Mouse (Mus musculus): ENCODE data around the gene Cpox.

Gene Cpox

GRCm38 (mm10) chr16:58669264-58669663 is 828 bp upstream of the Cpox start:
- DNase-seq (ENCODE audit: low spot score in 2 of 2) = no peak

- DNase-seq (ENCODE audit: low spot score in 2 of 2) = no peak
Measured at GRCm38 (mm10) chr16:58670643-58671042, 551 bp downstream of the Cpox start.

GRCm38 (mm10) chr16:58671212-58671985 is 1.3 kb downstream of the Cpox start:
- no peak for DNase-seq (ENCODE audit: low spot score in 2 of 2)

- no peak for DNase-seq (ENCODE audit: low spot score in 2 of 2)
Measured at GRCm38 (mm10) chr16:58672396-58672795, 2.3 kb downstream of the Cpox start.

GRCm38 (mm10) chr16:58673811-58674410 is 3.8 kb downstream of the Cpox start:
- no peak for DNase-seq (ENCODE audit: low spot score in 2 of 2)

GRCm38 (mm10) chr16:58675256-58675655 is 5.2 kb downstream of the Cpox start:
- DNase-seq (ENCODE audit: low spot score in 2 of 2) = no peak

- DNase-seq (ENCODE audit: low spot score in 2 of 2) = no peak
Measured at GRCm38 (mm10) chr16:58676156-58676555, 6.1 kb downstream of the Cpox start.

GRCm38 (mm10) chr16:58676633-58677032 is 6.5 kb downstream of the Cpox start:
- DNase-seq (ENCODE audit: low spot score in 2 of 2) = no peak

- DNase-seq (ENCODE audit: low spot score in 2 of 2) = no peak
Measured at GRCm38 (mm10) chr16:58677491-58677890, 7.4 kb downstream of the Cpox start.

GRCm38 (mm10) chr16:58678660-58679059 is 8.6 kb downstream of the Cpox start:
- no peak for DNase-seq (ENCODE audit: low spot score in 2 of 2)

- DNase-seq (ENCODE audit: low spot score in 2 of 2) = no peak
Measured at GRCm38 (mm10) chr16:58682046-58682445, 12.0 kb downstream of the Cpox start.

GRCm38 (mm10) chr16:58682870-58683269 is 12.8 kb downstream of the Cpox start:
- DNase-seq (ENCODE audit: low spot score in 2 of 2) = no peak

- no peak for DNase-seq (ENCODE audit: low spot score in 2 of 2)
Measured at GRCm38 (mm10) chr16:58683911-58684310, 13.8 kb downstream of the Cpox start.

- DNase-seq (ENCODE audit: low spot score in 2 of 2) = no peak
Measured at GRCm38 (mm10) chr16:58684537-58684936, 14.4 kb downstream of the Cpox start.

- no peak for DNase-seq (ENCODE audit: low spot score in 2 of 2)
Measured at GRCm38 (mm10) chr16:58685548-58686537, 15.8 kb downstream of the Cpox start.

GRCm38 (mm10) chr16:58688534-58688933 is 18.4 kb downstream of the Cpox start:
- DNase-seq (ENCODE audit: low spot score in 2 of 2) = no peak

- DNase-seq (ENCODE audit: low spot score in 2 of 2) = no peak
Measured at GRCm38 (mm10) chr16:58689555-58690169, 19.6 kb downstream of the Cpox start.

GRCm38 (mm10) chr16:58690322-58690732 is 20.2 kb downstream of the Cpox start:
- DNase-seq (ENCODE audit: low spot score in 2 of 2) = no peak

- no peak for DNase-seq (ENCODE audit: low spot score in 2 of 2)
Measured at GRCm38 (mm10) chr16:58694091-58694490, 24.0 kb downstream of the Cpox start.

- DNase-seq (ENCODE audit: low spot score in 2 of 2) = no peak
Measured at GRCm38 (mm10) chr16:58696796-58697195, 26.7 kb downstream of the Cpox start.

- no peak for DNase-seq (ENCODE audit: low spot score in 2 of 2)
Measured at GRCm38 (mm10) chr16:58697261-58697660, 27.2 kb downstream of the Cpox start.

- DNase-seq (ENCODE audit: low spot score in 2 of 2) = no peak
Measured at GRCm38 (mm10) chr16:58700174-58700573, 30.1 kb downstream of the Cpox start.

Measured in frontal cortex, postnatal 14 days (tissue).